Mouse (Mus musculus): ENCODE data around the gene Plcb3.
"Not testable (repeated sequence)": the region's sequence is repeated elsewhere in the genome, so short reads cannot be mapped to it uniquely, and the experiment has no call there.

Gene Plcb3

DNA sequence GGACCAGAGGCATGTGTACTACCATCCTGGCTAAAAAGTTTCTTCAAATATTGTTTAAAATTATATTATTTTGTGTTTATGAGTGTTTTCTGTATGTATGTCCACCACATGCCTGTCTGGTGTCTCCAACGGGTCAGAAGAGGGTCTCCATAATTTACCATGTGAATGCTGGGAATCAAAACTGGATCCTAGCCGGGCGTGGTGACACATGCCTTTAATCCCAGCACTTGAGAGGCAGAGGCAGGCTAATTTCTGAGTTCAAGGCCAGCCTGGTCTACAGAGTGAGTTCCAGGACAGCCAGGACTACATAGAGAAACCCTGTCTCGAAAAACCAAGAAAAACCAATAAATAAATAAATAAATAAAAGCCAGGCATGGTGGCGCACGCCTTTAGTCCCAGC, 14.9 kb upstream of the Plcb3 start:
- DNase-seq (ENCODE audit: low spot score in 2 of 2): not testable (repeated sequence)

DNA sequence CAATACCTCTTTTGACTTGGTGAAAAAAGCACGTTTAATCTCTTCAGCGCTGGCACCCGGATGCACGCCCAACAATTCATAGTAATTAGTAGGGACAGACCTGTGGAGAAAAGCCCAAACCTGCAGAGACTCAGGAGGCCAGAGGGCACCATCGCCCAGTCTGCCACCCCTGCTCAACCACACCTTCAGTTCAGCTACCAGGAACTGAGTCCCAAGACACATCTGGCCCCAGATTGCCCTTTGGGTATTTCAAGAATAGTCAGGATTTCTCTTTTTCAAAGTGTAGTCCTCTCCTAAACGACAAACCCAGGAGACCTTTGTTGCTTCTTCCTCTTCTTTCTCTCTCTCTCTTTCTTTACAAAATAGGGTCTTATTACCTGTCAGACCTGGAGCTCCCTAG, 14.4 kb upstream of the Plcb3 start:
- DNase-seq (ENCODE audit: low spot score in 2 of 2): no peak

DNA sequence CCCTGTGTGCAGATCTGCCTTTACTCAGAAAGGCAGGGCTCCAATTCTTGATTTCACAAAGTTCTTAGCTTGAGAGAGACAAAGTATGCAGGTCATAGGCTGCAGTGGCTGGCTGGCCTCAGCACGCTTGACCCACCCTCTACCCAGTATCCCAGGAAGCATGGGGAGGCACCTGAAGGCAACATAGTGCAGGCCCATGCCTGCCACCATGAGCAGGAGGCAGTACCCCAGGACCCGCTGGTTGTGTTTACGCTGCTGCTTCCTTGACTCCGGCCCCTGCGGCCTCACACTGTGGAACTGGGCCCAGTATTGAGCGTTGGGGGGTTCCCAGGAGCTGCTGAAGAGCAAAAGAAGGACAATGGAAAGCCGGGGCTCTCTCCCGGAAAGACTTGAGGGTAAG, 13.0 kb upstream of the Plcb3 start:
- DNase-seq (ENCODE audit: low spot score in 2 of 2): no peak

DNA sequence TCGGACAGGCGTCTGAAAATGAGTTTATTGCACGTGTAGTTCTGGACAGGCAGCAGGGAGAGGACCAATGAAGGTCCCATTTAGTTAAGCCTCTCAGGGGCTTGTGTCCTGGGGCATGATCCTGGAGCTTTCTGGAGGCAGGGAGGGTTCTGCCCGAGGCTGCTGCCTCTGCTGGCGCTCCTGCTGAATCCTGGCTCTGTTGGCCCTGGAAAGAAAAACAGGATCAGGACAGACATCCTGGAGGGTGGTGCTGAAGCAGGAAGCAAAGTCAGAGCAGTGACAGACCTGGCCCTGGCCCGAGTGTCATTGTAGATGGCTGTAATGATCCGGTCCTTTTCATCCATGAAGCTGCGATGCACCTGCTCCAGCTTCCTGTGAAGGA, 11.6 kb upstream of the Plcb3 start:
- DNase-seq (ENCODE audit: low spot score in 2 of 2): no peak

DNA sequence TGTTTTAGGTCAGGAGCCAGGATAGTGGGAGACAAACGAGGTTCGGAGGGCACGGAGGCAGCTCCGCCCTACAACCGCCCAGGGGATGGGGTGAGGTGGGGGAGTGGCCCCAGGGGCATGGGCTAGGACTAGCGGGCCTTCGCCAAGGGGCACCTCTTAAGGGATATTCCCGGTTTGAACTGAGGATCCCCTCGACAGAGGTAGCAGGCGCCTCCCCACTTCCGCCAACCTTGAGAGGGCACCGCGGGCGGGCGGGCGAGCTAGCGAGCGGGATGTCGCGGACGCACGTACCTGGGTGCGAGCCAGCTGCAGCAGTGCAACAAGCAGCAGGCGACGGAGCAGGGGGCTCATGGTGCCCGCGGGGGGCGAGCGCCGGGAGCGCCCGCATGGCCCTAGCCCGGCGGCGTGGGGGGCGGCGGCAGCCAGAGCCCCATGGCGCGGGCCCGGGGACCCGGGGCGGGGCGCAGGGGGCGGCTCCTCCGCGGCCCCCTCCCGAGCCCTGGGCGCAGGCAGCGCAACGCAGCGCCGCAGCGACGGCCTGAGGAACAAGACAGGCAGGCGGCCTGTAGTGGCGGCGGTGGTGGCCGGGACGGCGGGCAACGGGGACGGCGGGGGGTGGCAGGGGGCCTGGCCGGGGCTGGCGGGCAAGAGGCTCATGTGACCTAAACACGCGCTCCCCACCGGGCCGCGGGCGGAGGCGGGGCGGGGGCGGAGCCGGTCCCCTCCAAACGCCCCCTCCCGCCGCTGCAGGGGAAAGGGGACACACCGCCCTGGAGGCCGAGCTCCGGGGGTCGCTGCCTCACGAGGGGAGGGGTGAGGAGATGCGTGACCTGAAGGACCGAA, 11.0 kb upstream of the Plcb3 start, which contains the start of gene Vegfb:
Vegfb (minus strand) TSS at position 591 of the 843 bp plus-strand sequence.
- peak in 1 of 2 experiments; percentile 54 for DNase-seq (ENCODE audit: low spot score in 2 of 2)

DNA sequence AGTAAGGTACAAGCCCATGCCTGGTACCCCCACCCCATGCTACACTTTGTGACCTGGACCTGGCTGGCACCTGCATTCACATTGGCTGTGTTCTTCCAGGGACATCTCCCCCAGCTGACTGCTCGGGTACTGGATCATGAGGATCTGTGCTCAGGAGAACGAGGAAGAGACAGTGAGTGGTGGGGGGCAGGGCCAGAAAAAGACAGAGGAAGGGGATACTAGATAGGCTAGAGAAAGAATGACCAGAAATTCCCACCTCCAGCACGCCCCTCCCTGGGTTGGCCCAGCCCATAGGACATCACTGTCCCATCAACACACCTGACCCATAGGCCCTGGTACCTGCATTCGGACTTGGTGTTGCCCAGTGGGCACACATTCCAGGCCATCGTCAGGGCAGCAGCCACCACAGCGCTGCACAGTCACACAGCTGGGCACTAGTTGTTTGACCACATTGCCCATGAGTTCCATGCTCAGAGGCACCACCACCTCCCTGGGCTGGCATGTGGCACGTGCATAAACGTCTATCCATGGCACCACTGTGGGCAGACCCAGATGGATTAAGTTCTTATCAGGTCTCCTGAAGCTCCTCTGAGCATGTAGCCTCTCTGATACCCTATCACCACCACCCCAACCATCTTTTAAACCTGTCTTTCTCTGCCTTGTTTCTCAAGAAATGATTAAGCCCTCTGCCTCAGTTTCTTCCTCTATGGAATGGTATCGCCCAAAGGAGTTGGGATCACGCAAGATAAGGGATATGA, 9.9 kb upstream of the Plcb3 start:
- no peak for DNase-seq (ENCODE audit: low spot score in 2 of 2)

DNA sequence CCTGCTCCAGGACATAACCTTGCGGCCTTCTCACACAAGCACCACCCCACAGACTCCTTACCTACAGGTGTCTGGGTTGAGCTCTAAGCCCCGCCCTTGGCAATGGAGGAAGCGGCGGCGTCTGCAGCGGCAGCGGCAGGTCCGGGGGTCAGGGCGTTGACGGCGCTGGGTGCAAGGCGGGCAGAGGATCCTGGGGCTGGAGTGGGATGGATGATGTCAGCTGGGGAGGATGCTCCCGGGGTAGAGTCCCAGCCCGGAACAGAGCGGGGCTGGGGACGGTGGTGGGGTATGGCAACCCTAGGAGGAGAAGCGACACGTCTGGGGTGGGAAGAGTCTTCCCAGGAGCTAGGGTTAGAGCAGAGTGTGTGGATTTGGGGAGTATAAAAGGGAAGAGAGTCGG, 9.0 kb upstream of the Plcb3 start:
- DNase-seq (ENCODE audit: low spot score in 2 of 2): no peak

DNA sequence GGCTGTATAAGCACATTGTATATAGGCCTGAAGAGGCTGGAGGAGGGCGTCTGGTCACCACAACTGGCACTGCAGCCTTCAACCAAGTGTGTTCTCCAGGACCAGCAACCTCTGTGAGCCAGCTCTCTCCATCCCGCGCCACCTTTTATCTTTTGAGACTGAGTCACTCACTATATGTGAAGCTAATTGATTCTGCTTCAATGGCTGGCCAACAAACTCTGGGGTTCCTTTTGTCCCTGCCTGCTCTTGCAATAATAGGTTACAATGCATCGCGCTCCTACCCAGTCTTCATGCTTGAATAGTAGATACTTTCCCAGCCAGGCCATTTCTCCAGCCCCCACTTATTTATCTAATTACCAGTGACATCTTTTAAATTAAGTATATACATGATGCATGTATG, 7.4 kb upstream of the Plcb3 start:
- DNase-seq (ENCODE audit: low spot score in 2 of 2): no peak

DNA sequence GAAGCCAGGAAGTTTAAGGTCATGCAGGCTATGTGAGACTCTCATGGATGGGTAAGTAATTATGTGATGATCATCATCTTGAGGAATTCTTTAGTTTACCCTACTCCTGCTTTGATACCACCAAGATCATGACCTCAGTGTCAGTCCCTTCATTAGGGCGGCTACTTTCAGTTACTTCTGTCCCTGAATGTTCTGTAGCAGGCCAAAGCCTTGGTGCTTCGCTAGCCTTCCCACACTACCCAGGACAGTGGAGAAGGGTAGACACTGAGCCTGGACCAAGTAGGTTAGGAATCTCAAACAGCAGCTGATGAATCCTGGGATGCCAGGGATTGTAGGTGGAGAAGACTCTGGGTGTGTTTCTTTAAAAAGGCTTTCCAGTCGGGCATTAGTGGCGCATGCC, 5.2 kb upstream of the Plcb3 start:
- DNase-seq (ENCODE audit: low spot score in 2 of 2): no peak

DNA sequence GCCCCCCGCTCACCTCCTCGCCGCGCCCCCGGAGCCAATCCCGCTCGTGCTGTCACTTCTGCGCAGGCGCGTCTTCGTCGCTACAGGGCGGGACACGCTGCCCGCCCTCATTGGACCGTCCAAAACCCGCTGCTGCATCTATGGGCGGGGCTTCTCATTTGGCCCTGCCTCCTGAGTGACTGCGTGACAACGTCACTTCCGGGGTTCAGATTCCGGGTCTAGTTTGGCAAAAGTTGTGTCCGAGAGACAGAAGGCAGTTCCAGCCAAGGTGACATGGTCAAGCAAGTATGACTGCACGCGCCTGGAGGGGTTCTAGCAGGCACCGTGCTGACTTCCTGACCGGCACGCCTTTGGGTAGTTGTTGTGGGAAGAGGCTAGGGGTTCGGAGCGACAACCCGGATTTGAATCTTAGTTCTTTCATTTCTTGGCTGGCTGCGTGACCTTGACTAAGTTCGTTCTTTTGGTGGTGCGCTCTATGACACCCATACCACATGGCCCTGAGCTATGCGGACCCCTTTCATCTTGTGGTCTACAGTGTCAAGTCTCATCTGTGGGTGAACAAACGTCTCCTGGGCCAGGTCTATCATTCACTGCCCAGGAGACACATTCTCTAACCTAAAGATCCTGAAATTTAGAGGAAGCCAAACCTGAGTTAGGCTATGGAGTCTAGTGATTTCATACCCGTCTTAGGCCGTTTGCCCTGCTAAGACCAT, 4.3 kb upstream of the Plcb3 start, which contains the start of gene Fkbp2:
Fkbp2 (minus strand) TSS at position 121 of the 713 bp plus-strand sequence.
- DNase-seq (ENCODE audit: low spot score in 2 of 2): peak; percentile 97 to 98

DNA sequence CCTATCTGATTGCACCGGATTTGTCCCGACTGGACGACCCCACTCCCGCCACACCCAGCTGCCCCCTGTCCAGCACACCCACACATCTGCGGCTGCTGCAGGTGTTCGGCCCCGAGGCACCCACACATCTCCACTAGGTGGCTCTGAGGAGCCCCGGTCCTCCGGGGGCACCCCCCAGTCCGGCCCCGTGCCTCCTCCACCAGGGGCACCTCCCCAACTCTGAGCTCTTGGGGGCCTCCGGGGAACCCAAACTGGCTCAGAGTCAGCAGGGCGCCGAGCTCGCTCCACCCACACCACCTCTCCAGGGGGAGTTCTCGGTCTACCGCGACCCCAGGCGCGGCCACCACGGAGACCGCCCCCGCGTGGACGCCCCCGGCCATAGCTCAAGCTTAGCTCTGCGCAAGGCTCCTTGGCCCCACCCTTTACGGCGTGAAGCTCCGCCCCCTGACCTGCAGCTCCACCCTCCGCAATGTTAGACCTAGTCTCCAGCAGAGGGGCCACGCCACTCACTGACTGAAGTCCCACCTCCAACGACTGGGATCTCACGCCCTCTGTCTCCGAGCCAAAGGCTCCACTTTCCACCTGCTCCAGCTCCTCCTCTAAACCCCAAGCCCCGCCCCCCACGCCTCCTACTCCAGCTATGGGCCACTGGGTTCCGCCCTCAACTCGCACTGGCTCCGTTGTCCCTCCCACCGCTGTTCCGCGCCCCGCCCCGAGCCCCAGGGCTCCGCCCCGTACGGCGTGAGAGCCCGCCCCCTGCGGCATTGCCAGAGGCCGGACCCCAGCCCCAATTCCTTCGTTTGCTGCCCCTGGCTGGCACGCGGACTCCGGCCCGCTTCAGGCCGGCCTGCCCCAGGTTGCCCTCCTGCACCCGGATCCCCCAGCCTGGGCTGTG, 3.5 kb upstream of the Plcb3 start:
- DNase-seq (ENCODE audit: low spot score in 2 of 2): peak; percentile 99

DNA sequence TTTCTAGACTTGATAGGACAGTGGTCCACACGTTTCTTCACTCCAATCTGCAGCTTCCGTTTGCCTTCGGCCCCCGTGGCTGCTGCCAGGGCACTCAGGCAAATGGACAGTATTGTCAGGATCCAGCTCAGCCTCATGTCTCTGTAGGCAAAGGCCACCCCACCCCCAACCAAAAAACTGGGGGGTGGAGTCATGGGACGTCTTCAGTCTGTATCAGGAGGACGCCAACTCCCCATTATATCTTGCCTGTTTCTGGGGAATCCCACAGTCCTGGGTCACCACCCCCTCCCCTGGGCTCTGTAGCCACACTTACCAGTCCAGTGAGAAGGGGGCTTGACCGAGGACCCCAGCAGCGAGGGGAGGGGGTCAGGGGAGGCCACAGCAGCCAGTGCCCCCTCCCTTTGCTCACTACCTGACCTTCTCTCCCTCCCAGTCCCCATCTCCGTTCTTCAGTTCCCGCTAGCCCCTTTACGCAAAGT, 2.8 kb upstream of the Plcb3 start:
- peak in 1 of 2 experiments; percentile 33 for DNase-seq (ENCODE audit: low spot score in 2 of 2)

DNA sequence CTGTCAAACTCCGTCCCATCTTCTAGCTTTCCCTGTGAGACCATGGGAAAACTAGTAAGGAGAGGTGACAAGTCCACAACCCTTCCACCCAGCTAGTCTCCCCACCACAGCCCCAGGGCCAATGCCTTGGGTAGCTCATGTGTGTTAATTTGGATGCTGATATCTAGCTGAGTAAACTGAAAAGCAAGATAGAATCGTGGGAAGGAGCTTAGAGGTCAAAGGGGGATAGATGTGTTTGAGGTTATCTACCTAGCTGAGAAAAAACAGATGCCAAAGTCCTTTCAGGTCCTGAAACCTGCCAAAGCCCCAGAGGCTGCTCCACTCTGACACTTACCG, 2.3 kb upstream of the Plcb3 start:
- DNase-seq (ENCODE audit: low spot score in 2 of 2): no peak

DNA sequence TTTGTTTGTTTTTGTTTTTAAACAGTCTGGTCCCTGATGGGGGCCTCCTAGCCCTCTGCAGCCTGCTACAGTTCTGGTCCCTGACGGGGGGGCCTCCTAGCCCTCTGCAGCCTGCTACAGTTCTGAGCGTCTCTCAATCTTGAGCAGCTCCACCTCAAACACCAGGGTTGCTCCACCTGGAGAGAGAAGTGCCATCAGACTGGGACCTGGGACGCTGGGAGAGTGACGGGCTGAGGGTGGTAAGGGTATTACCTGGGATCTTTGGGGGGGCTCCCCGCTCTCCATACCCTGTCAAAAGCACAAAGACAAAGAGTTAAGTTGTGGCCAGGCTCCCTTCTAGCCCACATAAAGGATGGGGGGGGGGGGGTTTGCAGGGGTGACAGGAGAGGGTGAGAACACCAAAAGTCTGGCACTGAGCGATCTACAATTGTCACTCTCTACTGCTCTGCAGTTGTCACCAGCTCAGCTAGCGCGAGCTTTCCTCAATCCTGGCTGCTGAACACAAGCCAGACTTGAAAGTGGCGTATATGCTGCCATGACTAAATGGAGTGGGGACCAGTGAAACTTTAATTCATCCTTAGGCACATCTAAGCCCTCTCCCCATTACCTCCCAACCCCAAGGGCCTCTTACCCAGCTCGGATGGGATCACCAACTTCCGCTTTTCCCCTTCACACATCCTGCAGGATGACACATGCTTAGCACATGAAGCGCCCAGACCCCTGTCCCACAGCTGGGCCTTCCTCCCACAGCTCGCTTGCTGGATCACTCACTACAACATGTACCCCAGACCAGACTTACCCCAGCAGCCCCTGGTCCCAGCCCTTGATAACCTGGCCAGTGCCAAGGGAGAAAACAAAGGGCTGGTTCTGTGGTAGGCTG, 1.7 kb upstream of the Plcb3 start:
- DNase-seq (ENCODE audit: low spot score in 2 of 2): no peak

DNA sequence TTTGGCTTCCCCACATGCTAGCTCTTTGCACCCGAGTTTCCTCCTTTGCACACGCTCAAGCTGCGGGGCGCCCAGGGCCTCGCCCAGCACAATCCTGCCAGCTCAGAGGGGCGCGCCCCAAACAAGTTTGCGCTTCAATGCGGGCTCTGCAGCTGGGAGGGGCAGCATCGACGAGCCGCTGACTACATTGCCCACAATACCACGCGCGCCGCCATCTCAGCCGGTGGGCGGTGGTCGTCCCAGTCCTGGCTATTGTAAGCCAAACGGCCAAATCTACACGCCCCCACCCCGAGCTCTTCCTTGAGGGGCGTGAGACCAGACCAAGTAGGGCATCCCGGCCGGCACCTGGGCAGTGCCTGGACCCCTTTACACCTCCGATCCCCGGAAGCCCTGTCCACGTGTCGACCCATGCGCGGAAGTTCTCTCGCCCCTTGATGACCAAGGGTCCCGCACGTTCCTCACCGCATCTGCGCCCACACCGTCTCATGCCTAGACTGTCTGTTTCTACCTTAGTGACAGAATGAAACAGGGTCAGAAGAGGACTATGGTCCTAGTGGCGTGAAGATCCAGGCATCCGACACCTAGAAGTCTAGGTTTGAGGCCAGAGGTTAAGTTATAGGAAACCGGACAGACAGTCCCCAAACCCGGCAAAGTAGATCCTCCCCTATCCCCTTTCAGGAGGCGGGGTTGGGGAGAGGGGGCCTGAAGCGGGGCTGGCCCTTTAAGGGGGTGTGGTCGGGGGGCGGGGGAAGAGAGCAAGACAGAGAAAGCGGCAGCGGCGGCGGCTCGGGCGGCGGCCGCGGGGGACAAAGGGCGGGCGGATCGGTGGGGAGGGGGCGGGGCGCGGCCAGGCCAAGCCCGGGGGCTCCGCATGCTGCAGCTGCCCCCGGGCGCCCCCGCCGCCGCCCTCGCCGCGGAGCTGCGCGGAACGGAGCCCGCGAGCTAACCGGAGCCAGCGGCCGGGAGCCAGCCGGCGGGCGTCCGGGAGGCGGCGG, 1.8 kb downstream of the Plcb3 start, which contains the start of gene Ppp1r14b:
Ppp1r14b (plus strand) TSS at position 758 of the 995 bp plus-strand sequence.
- DNase-seq (ENCODE audit: low spot score in 2 of 2): peak; percentile 70 to 75

DNA sequence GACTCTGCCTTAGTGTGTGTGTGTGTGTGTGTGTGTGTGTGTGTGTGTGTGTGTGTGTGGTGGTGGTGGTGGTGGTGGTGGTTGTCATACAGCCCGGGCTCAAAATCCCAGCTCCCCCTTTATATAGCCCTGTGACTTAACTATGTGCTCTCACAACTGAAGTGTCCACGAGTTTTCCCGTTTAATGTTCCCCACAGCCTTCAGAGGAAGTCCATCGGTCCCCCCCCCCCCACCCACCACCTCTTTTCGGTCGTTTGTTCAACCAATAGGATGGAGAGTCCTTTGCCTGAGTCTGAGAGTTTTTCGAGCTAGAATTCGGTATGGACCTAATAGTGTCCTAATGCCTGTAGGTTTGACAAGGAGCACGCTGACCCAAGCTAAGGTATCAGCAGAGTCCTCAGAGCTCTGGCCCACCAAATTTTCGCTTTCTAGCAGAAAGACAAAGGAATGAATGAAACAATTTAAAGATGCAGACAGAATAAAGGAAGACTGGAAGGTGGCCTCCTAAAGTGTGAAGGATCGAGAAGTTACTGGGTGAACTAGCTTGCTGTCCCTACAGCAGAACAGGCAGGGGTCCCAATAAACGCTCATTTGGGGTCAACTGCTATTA, 2.6 kb downstream of the Plcb3 start:
- DNase-seq (ENCODE audit: low spot score in 2 of 2): no peak

DNA sequence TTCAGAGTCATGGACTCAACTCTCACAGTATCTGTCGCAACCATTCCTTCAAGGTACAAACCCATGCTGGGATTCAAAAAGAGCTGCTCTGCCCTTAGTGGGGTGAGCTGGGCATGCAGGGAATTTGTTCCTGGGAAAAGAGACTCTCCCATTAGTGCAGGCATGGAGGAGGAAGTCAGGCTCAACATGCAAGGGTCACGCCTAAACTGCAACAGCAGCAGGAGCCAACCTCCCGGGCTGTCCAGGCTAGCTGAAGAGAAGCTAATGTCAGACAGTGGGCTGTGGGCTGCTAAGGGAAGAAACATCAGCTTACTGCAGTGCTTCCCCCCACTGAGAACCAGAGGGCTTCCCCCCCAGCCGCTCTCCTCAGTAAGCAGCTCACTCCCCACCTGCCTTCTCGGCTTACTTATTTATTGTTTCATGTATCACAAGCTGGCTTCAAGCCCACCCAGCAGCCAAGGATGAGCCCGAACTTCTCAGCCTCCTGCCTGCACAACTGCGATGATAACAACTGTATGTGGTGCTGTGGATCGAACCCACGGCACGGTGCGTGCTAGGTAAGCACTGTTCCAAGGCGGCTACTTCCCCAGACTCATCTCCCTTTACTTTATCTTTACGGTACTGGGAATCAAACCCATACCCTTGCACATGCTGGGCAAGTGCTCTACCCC, 3.9 kb downstream of the Plcb3 start:
- no peak for DNase-seq (ENCODE audit: low spot score in 2 of 2)

DNA sequence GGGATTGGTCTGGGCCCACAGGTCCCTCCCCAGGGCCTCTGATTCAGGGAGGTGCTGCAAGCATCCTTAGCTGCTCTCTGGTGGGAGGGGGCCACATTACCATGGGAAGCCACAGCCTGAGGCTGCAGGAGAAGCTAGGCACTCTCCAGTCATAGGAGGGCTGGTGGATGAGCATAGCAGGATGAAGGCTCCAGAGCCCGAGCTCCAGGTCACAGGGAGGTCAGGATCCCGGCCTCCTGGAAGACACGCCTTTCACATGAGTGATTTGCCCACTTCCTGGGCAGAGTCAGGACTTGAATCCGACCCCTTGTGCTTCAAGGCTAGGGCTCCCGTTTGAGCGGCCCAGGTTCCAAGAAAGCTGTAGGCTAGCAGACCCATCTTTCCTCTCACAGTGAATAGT, 4.6 kb downstream of the Plcb3 start:
- no peak for DNase-seq (ENCODE audit: low spot score in 2 of 2)

All from right cerebral cortex, postnatal 36 days (tissue).